Mouse (Mus musculus) lung, postnatal 0 days (tissue): ENCODE measurements around the gene Sh3d19.

Experiments used
- CTCF ChIP-seq: IDR thresholded peaks from 2 replicates; pipeline ENCODE4 v1.5.1; 2016; ENCODE audit warnings: antibody characterized with exemption, mild to moderate bottlenecking
- EP300 ChIP-seq: IDR thresholded peaks from 2 replicates; pipeline ENCODE4 v1.6.1; 2016; ENCODE audit warnings: antibody characterized with exemption, mild to moderate bottlenecking, control low read depth

DNA sequence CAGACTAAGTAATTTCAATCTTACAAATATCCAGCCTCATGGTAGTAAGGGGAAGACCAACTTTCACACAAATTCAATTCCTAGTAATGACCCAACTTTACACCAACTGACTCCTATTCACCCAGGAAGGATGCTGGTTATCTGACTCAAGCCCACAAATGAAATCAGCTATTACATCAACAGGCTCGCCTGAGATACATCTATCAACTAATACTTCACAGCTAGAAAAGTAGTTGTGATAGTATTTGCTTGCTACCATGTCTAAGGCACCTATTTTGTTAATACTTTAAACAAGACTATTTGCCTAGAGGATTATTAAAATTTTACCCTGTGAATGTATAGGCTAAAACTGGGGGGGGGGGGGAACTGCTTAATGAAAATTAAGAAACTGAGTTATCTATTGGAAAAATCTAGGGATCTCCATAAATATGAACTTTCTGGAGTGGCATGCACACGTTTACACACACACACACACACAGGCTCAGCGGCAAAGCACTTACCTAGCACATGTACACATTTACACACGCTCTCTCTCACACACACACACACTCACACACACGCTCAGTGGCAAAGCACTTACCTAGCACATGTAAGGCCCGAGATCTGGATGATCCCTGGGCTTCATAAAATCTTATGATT lies 166.1 kb downstream of the Sh3d19 start:
- TF ChIP-seq CTCF (no peak), EP300 (no peak)
